Mouse (Mus musculus): ENCODE data around the gene Aph1b. TPM values are rescaled to one million over a fixed set of nuclear protein-coding genes. Genes with fewer than 3 reads are reported as not detected.

Gene Aph1b
- total RNA-seq, 2 experiments from 2014 or later, result 3.9 to 5.3 TPM

DNA sequence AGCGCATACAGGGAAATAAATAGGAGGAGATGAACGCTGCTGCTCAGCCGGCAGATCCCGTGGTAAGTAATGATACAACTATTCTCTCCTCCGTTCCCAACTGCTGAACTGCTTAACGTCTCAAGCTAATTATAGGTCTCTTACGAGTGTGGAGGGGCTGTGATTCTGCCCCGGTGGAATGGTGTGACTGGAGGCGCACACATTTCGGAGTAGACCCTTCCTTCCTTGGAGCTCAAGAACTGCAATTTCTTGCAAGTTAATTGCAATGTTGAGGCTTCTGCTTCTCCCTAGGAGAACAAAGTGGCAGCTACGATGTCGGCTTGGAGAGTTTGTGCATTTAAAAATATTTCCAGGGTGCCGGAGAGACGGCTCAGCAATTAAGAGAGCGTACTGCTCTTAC lies 46.9 kb downstream of the Aph1b start:
- DNase-seq (ENCODE audit: low spot score in 2 of 2), result no peak

DNA sequence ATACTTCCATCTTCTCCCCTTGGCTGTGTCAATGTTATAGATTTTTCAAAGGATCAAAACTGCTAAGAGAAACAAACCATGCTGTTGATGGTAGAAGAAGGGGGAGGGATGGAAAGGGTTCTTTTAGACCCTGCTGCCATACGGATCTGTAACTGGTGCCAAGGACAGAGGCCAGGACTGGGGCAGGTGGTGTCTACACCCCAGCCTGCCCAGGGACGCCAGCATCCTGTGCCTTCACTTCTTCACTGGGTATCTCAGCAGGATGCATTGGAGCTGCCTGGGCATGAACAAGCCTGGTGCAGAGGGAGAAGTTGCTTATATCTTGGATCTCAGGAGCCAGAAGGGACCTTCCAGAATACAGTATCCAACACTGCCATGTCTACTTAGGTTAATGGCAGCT lies 50.8 kb downstream of the Aph1b start:
- no peak for DNase-seq (ENCODE audit: low spot score in 2 of 2)

DNA sequence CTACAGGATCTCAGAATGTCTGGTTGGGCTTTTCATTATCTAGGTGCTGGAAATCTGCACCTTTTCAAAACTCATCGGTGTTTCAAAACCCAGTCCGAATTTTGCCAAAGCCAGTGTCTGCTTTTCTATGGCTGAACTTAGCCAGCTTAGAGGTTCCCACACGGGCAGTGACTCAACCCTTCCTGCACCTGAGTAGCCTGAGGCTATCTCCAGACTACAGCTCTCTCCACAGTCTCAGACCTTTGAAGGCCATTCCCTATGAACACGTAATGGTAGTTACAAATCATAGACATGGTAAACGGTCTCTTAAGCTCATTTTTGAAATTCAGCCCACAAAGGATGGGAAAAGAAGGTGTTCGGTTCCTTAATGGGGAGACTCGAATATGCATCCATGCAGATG lies 55.8 kb downstream of the Aph1b start:
- no peak for DNase-seq (ENCODE audit: low spot score in 2 of 2)

DNA sequence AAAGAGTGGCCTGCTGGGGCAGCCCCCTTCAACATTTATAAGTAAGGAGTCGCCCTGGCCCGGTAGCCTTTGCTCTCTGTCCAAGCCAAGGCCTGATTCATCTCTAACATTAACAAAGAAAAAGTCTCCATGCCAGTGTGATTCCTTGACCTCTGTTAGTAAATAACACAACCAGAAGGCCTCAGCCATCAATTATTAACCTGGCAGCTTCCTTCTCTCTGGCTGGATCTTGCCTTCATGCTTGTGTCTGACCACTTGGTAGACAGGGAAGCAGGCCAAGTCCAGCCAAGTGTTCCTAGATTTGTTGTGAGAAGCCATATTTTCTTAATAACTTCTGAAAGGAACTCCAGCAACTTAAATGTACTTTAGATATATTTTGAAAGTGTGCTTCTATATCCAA lies 58.7 kb downstream of the Aph1b start:
- no peak for DNase-seq (ENCODE audit: low spot score in 2 of 2)

DNA sequence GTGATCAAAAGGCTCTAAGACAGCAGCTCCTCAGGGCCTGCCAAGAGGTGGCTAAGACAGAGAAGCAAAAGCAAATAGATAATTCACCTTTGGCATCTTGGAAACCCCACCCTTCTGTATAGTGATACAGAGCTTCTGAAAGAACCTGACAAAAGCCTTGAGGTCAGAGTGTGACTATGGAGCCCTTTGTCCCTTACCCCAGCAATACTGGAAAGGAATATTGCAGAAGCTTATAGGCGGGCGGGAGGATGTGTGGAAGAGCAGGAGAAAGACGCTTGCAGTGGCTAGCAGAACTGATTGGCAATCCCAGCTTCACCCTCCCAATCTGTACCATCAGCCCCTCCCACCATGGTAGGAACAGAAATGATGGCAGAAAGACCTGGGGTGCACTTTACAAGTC lies 59.3 kb downstream of the Aph1b start:
- no peak for DNase-seq (ENCODE audit: low spot score in 2 of 2)

DNA sequence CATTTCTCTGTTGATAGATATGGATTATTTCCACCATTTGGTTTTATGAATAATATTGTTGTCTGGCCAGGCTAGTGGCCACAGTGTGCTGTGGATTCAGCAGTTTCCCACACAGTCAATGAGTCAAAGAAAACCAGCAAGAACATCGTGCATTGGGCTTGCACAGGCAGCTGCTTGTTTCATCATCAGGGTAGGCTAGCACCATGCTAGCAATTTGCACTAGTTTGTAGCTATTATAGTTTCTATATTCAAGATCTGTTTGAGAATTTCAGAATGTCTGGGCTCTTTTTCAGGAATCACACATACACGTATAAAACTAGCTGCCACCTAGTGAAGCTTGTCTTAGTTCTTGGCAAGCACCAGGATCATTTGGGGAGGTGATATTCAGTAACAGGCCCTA lies 60.2 kb downstream of the Aph1b start:
- DNase-seq (ENCODE audit: low spot score in 2 of 2), result no peak

DNA sequence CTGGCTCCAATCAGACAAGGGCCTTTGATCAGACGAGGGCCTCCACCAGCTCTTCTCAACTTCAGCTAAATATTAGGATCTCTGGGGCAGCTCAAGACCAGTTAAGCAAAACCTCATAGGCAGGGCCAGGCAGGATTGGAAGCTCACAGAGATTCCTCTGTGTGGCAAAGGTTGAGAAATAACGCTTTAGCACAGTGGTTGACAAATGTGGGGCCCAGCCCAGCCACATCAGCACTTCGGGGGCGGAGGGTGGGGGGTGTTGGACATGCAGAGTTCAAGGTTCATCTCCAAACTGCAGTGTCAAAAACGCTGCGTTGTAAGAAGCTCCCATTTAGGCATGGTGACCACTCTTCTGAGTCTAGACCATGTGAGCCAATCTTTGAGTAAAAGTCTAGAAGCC lies 60.7 kb downstream of the Aph1b start:
- no peak for DNase-seq (ENCODE audit: low spot score in 2 of 2)

DNA sequence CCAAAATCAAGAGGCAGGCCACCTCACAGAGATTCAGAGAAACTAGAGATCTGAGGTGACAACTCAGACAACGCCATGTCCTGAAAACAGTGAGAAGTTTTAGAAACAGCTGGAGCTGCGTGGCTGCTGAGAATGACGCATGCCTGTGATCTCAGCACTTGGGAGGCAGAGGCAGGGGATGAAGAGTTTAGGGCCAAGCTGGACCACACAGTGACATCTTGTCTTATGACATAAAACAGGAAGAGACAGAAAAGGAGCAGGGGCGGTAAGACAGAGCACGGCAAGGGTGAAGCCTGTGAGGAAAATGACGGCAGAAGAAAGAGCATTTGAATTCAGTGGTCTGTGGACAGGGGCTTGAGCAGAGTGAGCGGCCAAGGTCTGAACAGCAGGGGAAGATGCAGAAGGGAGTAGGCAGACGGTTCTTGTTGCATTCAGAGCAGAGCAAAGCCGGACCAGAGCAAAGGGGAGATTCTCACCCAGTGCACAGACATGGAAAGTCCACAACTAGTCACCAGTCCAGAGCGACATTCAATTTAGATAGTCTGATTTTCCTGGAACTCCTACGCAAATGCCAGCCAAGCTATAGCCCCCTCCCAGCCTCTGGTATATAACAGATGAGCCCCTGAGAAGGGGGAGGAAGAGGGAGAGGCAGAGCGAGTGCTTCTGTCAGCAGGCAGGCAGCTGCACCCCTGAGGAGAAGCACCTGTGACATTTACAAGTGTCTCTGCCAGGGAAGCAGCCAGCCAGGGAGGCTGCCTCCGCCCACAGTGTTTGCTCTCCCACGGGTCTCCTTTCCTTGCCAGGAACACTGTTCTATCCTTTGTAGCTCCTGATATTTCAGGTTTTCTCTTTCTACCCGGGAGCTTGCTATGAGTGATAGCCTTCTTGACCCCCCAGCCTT lies 62.2 kb downstream of the Aph1b start:
- DNase-seq (ENCODE audit: low spot score in 2 of 2), result no peak

DNA sequence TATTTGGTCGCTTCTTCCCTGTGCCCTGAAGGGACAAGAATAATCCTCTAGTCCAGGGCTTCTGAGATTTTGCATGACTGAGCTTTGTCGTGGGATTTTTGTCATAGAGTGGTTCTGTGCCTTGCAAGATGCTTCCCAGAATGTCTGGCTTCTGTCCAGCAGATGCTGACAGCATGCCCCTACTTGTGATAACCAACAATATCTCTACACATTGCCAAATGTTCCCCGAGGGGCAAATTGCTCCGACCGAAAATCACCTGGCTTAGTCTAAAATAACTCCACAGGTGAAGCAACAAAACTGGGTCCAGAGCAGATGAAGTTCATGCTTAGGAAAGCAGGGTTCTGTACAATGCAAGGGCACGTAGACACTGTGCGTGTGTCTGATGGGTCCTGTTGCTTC lies 64.0 kb downstream of the Aph1b start:
- DNase-seq (ENCODE audit: low spot score in 2 of 2), result no peak

DNA sequence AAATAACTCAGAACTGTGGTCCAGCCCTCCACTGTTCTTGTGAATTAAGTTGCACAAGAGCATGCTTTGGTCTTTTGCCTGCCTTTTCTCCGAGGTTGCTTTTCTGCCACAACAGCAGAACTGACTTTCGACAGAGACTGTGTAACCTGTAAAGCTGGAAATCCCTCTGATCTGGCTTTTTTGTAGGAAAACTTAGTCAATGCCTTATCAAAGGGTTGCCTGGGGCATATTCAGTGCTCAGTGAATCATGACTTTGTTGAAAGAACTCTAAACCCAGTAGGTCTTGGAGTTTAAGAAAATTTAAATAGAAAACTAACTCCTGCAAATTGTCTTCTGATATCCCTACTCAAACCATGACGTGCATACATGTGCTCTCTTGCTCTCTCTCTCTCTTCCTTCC lies 64.7 kb downstream of the Aph1b start:
- no peak for DNase-seq (ENCODE audit: low spot score in 2 of 2)

DNA sequence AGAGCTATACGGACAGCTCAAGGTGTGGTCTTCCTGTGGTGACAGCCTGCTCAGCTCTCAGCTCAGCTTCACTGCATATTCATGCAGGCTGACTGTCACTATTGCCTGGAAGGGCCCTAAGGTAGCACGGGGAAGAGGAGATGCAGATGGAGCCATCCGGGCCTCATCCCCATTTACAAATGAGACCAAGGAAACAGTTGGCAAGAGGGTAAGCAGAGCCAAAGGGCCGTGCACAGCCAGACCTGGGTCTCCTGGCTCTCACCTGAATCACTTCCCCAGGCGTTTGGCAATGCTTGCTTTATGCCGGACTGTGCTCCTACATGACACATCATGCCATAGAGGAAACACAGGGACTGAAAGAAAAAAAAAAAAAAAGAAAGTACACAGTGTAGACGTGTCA lies 68.0 kb downstream of the Aph1b start:
- no peak for DNase-seq (ENCODE audit: low spot score in 2 of 2)

DNA sequence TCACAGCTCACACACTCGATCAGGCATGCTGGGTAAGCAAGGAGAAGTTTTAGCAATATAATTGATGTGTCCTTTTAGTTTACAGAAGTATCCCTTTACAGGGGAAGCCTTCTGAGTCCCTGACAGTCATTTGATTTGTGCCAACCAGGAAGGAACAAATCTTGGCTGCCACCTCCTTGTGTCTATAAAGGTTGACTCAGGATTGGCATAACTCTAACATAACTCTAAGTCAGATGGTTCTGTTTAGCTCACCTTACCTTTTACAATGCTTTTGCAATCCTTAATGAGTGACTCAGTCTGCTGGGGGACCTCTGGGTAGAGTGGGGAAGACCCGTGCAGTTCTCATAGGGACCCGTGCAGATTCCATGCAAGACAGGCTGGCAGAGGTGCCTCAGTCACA lies 69.7 kb downstream of the Aph1b start:
- no peak for DNase-seq (ENCODE audit: low spot score in 2 of 2)

Other genes with a start within 250 kb of the Aph1b start
- 10 to 100 TPM; 33.3 to 35.8 TPM for gene Usp3, start 202.3 kb downstream of the Aph1b start, total RNA-seq (2021)
- gene Car12, start 81.8 kb downstream of the Aph1b start, total RNA-seq (2021), result 1 to 10 TPM; 1.4 to 2.2 TPM
- under 1 TPM; 0.13 to 0.44 TPM for gene Gm10647, start 1.5 kb upstream of the Aph1b start, total RNA-seq (2021)
- gene Aph1c, start 39.2 kb upstream of the Aph1b start, total RNA-seq (2021), result under 1 TPM; 0.80 to 0.98 TPM
- gene Rab8b, start 124.2 kb upstream of the Aph1b start, total RNA-seq (2021), result 10 to 100 TPM; 20.3 to 20.6 TPM
- gene Rps27l, start 150.6 kb upstream of the Aph1b start, total RNA-seq (2021), result 100 to 1,000 TPM; 185 to 210 TPM
- gene Lactb, start 180.0 kb upstream of the Aph1b start, total RNA-seq (2021), result 10 to 100 TPM; 13.5 to 17.5 TPM